Comparison of ENCODE assay signal across 15 mouse cellular contexts in genomic region chr19:56363721-56364460, GRCm38 (mm10). TPM values are rescaled to one million over a fixed set of nuclear protein-coding genes. Genes with fewer than 3 reads are reported as not detected.
A peak's percentile ranks its signal among the peaks of the same experiment; 100 is the strongest.
DNase-seq lines count a peak whose midpoint lies in the region; ATAC-seq and TF ChIP-seq lines count a peak whose summit lies in the region.
"Had no signal": no experiment of that assay in that cellular context is flagged by ENCODE, and none has a peak within 500 bp of the region (broad histone marks: within the 10 kb centered on the region; RNA-seq: fewer than 3 reads in every experiment).

No protein-coding gene starts in this region.

- no peaks in the 10 kb centered on the region for H3K27me3 ChIP-seq in hindbrain, postnatal 0 days (ENCODE audit: insufficient read depth, low read length)
- H3K27me3 ChIP-seq in hindbrain, embryonic 10.5 days (ENCODE audit: insufficient read depth, poor library complexity, severe bottlenecking): no peaks in the 10 kb centered on the region
- H3K27me3 ChIP-seq in stomach, embryonic 15.5 days (replicated peaks): no peaks in the 10 kb centered on the region
- H3K27me3 ChIP-seq in limb, embryonic 10.5 days (ENCODE audit: low read depth, poor library complexity, severe bottlenecking): no peaks in the 10 kb centered on the region
- no peaks in the 10 kb centered on the region for H3K27me3 ChIP-seq in forebrain, embryonic 15.5 days

- intact Hi-C loops in left cerebral cortex, postnatal 10 days (cut with DNase I): no loop called here

- no peaks in the 10 kb centered on the region for H3K36me3 ChIP-seq in hindbrain, postnatal 0 days (ENCODE audit: insufficient read depth, low read length)
- H3K36me3 ChIP-seq in hindbrain, embryonic 10.5 days: no peaks in the 10 kb centered on the region
- H3K36me3 ChIP-seq in stomach, embryonic 15.5 days: no peaks in the 10 kb centered on the region
- no peaks in the 10 kb centered on the region for H3K36me3 ChIP-seq in limb, embryonic 10.5 days
- H3K36me3 ChIP-seq in forebrain, embryonic 15.5 days: no peaks in the 10 kb centered on the region
- H3K36me3 ChIP-seq: G1E; limb, embryonic 12.5 days had no signal

- H3K4me3 ChIP-seq in hindbrain, postnatal 0 days (ENCODE audit: low read length): no peak overlapping the region
- no peak overlapping the region for H3K4me3 ChIP-seq in hindbrain, embryonic 10.5 days
- H3K4me3 ChIP-seq in stomach, embryonic 15.5 days (replicated peaks): no peak overlapping the region
- no peak overlapping the region for H3K4me3 ChIP-seq in limb, embryonic 10.5 days
- no peak overlapping the region for H3K4me3 ChIP-seq in forebrain, embryonic 15.5 days
- H3K4me3 ChIP-seq: limb, embryonic 12.5 days had no signal

- ATAC-seq in hindbrain, postnatal 0 days: no peak
- ATAC-seq in stomach, embryonic 15.5 days (ENCODE audit: insufficient read depth, low FRiP score, low read depth): no peak
- no peak for ATAC-seq in forebrain, embryonic 15.5 days (replicated peaks)
- ATAC-seq: forebrain, embryonic 16.5 days; hindbrain, embryonic 16.5 days; liver, postnatal 0 days had no signal

- no peak overlapping the region for H3K4me2 ChIP-seq in hindbrain, postnatal 0 days (ENCODE audit: low read depth, low read length)
- peak overlapping the region; percentile 16; the same call in 1 of the 2 replicates for H3K4me2 ChIP-seq in stomach, embryonic 15.5 days
- H3K4me2 ChIP-seq in forebrain, embryonic 15.5 days (replicated peaks): no peak overlapping the region
- H3K4me2 ChIP-seq: limb, embryonic 12.5 days had no signal

- DNase-seq in hindbrain, postnatal 0 days (ENCODE audit: low spot score): no peak
- DNase-seq in hindbrain, embryonic 10.5 days (ENCODE audit: low spot score): no peak
- peak; percentile 17 to 18 for DNase-seq in spleen, adult 18-20 months
- no peak for DNase-seq in spleen, adult 12 weeks (ENCODE audit: low spot score)
- no peak for DNase-seq in limb, embryonic 10.5 days (ENCODE audit: low spot score)
- DNase-seq in left cerebral cortex, postnatal 10 days (ENCODE audit: extremely low spot score in 1 of 2, low spot score in 2 of 2): no peak
- DNase-seq: cerebellum, adult 11-12 months; liver, postnatal 0 days; midbrain, embryonic 14.5 days had no signal

- no peaks in the 10 kb centered on the region for H3K9me3 ChIP-seq in hindbrain, postnatal 0 days (ENCODE audit: low read length)
- H3K9me3 ChIP-seq in hindbrain, embryonic 10.5 days: no peaks in the 10 kb centered on the region
- H3K9me3 ChIP-seq in stomach, embryonic 15.5 days: no peaks in the 10 kb centered on the region
- no peaks in the 10 kb centered on the region for H3K9me3 ChIP-seq in limb, embryonic 10.5 days (replicated peaks)
- H3K9me3 ChIP-seq in forebrain, embryonic 15.5 days: no peaks in the 10 kb centered on the region
- H3K9me3 ChIP-seq: G1E; limb, embryonic 12.5 days had no signal

- no peak overlapping the region for H3K9ac ChIP-seq in hindbrain, postnatal 0 days (replicated peaks; ENCODE audit: low read length)
- H3K9ac ChIP-seq in stomach, embryonic 15.5 days: no peak overlapping the region
- no peak overlapping the region for H3K9ac ChIP-seq in forebrain, embryonic 15.5 days (replicated peaks)
- H3K9ac ChIP-seq: limb, embryonic 12.5 days; liver, postnatal 0 days had no signal

- no peak overlapping the region for H3K27ac ChIP-seq in hindbrain, postnatal 0 days
- no peak overlapping the region for H3K27ac ChIP-seq in hindbrain, embryonic 10.5 days
- peak overlapping the region; percentile 73 for H3K27ac ChIP-seq in stomach, embryonic 15.5 days
- no peak overlapping the region for H3K27ac ChIP-seq in limb, embryonic 10.5 days
- no peak overlapping the region for H3K27ac ChIP-seq in forebrain, embryonic 15.5 days (replicated peaks)
- H3K27ac ChIP-seq: limb, embryonic 12.5 days had no signal

- TF ChIP-seq CTCF in hindbrain, postnatal 0 days (IDR thresholded peaks at IDR 0.05; ENCODE audit: low read depth): peak; percentile 25

- 70% methylated on average over 15 of the region's 15 CpGs for WGBS in hindbrain, postnatal 0 days
- 77% methylated on average over 15 of the region's 15 CpGs for WGBS in hindbrain, embryonic 10.5 days
- WGBS in stomach, embryonic 15.5 days: 32% methylated on average over 15 of the region's 15 CpGs
- 73% methylated on average over 15 of the region's 15 CpGs for whole genome bisulfite sequencing in limb, embryonic 10.5 days
- 55% methylated on average over 15 of the region's 15 CpGs for WGBS in forebrain, embryonic 15.5 days

- no peaks in the 10 kb centered on the region for H3K4me1 ChIP-seq in hindbrain, postnatal 0 days (ENCODE audit: insufficient read depth, low read length)
- peaks cover 12% of the 10 kb centered on the region; the same call in 1 of the 2 replicates for H3K4me1 ChIP-seq in hindbrain, embryonic 10.5 days (replicated peaks)
- H3K4me1 ChIP-seq in stomach, embryonic 15.5 days: peaks cover 14% of the 10 kb centered on the region
- peaks cover 11% of the 10 kb centered on the region for H3K4me1 ChIP-seq in limb, embryonic 10.5 days
- H3K4me1 ChIP-seq in forebrain, embryonic 15.5 days: no peaks in the 10 kb centered on the region

RNA-seq across cellular contexts. Expression of gene Nrap, which starts 25.9 kb away (rescaled TPM):
- 0.37 and 0.68 TPM in 2 replicates for total RNA-seq in hindbrain, postnatal 0 days (2014; rRNA removed)
- polyA plus RNA-seq in hindbrain, postnatal 0 days (2015; fragmentation: Nextera tagmentation; extraction: Ambion mirVana): 0.30 and 0.37 TPM in 2 replicates
- 0.05 and 0.08 TPM in 2 replicates for polyA plus RNA-seq in hindbrain, embryonic 10.5 days (2016; fragmentation: Nextera tagmentation; extraction: Ambion mirVana)
- 0.36 and 0.43 TPM in 2 replicates for polyA plus RNA-seq in stomach, embryonic 15.5 days (2015; fragmentation: Nextera tagmentation; extraction: Ambion mirVana)
- polyA plus RNA-seq in limb, embryonic 10.5 days (2016; fragmentation: Nextera tagmentation; extraction: Ambion mirVana): 0.09 TPM in 1 of 2 replicates, not detected in the other
- polyA plus RNA-seq in forebrain, embryonic 15.5 days (2015; fragmentation: Nextera tagmentation; extraction: Ambion mirVana): 0.41 and 0.45 TPM in 2 replicates
- total RNA-seq in left cerebral cortex, postnatal 10 days (2021): under 1 TPM; 0.57 to 0.62 TPM

RNA-seq across cellular contexts. Expression of gene Casp7, which starts 33.0 kb away (rescaled TPM):
- total RNA-seq in hindbrain, postnatal 0 days (2014; rRNA removed): 17.6 and 22.4 TPM in 2 replicates
- 28.1 and 28.5 TPM in 2 replicates for polyA plus RNA-seq in hindbrain, postnatal 0 days (2015; fragmentation: Nextera tagmentation; extraction: Ambion mirVana)
- polyA plus RNA-seq in hindbrain, embryonic 10.5 days (2016; fragmentation: Nextera tagmentation; extraction: Ambion mirVana): 15.4 and 15.7 TPM in 2 replicates
- polyA plus RNA-seq in stomach, embryonic 15.5 days (2015; fragmentation: Nextera tagmentation; extraction: Ambion mirVana): 28.7 and 31.6 TPM in 2 replicates
- polyA plus RNA-seq in limb, embryonic 10.5 days (2016; fragmentation: Nextera tagmentation; extraction: Ambion mirVana): 19.3 and 24.5 TPM in 2 replicates
- polyA plus RNA-seq in forebrain, embryonic 15.5 days (2015; fragmentation: Nextera tagmentation; extraction: Ambion mirVana): 14.7 TPM in 2 replicates
- total RNA-seq in left cerebral cortex, postnatal 10 days (2021): 10 to 100 TPM; 12.5 to 13.0 TPM

Comparison
In these comparisons a context has a peak if more than half of its experiments do, and no peak if none do; other contexts are left out.
1. DNase-seq: peak in spleen, adult 18-20 months (2 of 2); none in hindbrain, postnatal 0 days (single experiment), hindbrain, embryonic 10.5 days (single experiment), spleen, adult 12 weeks (single experiment), limb, embryonic 10.5 days (single experiment) and left cerebral cortex, postnatal 10 days (0 of 2).